ENCODE assay signal across 9 mouse cellular contexts in genomic region chr5:66090037-66090436, GRCm38 (mm10).
A peak's percentile ranks its signal among the peaks of the same experiment; 100 is the strongest.
DNase-seq lines count a peak whose midpoint lies in the region; ATAC-seq and TF ChIP-seq lines count a peak whose summit lies in the region.
"Had no signal": no experiment of that assay in that cellular context is flagged by ENCODE, and none has a peak within 500 bp of the region (broad histone marks: within the 10 kb centered on the region; RNA-seq: fewer than 3 reads in every experiment).

No protein-coding gene starts in this region.

- no peaks in the 10 kb centered on the region for H3K9me3 ChIP-seq in lung, postnatal 0 days (ENCODE audit: low read length)
- no peaks in the 10 kb centered on the region for H3K9me3 ChIP-seq in embryonic facial prominence, embryonic 10.5 days

- DNase-seq in adrenal gland, adult (ENCODE audit: inconsistent age in 2 of 2, low spot score in 1 of 2): peak; percentile 87 to 94
- no peak for DNase-seq in adrenal gland, adult 18-20 months (ENCODE audit: low spot score in 2 of 2)
- peak; percentile 71 for DNase-seq in lung, postnatal 0 days (ENCODE audit: low spot score)
- no peak for DNase-seq in lung, postnatal 25 days (ENCODE audit: low spot score)
- no peak for DNase-seq in embryonic facial prominence, embryonic 10.5 days (ENCODE audit: low spot score)
- no peak for DNase-seq in urinary bladder, postnatal 10 days (ENCODE audit: low spot score)
- no peak for DNase-seq in left cerebral cortex, adult 18-20 months (ENCODE audit: low spot score in 2 of 2)
- DNase-seq: layer of hippocampus, postnatal 36 days had no signal

- ATAC-seq in lung, postnatal 0 days: peak; percentile 53
- peak; percentile 53 for ATAC-seq in megakaryocyte-erythroid progenitor cell, adult 5-6 weeks (replicated peaks; ENCODE audit: low FRiP score, low TSS enrichment, poor library complexity, severe bottlenecking)

- no peak overlapping the region for H3K4me3 ChIP-seq in lung, postnatal 0 days (ENCODE audit: low read depth, low read length)
- H3K4me3 ChIP-seq in embryonic facial prominence, embryonic 10.5 days: no peak overlapping the region

- H3K4me1 ChIP-seq in lung, postnatal 0 days (ENCODE audit: insufficient read depth, low read depth, low read length): no peaks in the 10 kb centered on the region
- peaks cover 16% of the 10 kb centered on the region for H3K4me1 ChIP-seq in embryonic facial prominence, embryonic 10.5 days

- no peak overlapping the region for H3K9ac ChIP-seq in lung, postnatal 0 days (replicated peaks; ENCODE audit: low read depth)

- WGBS in lung, postnatal 0 days: 36% methylated on average over 9 of the region's 9 CpGs
- 70% methylated on average over 9 of the region's 9 CpGs for WGBS in embryonic facial prominence, embryonic 10.5 days

- no peak for TF ChIP-seq CTCF in lung, postnatal 0 days (IDR thresholded peaks at IDR 0.05)

- no peak overlapping the region for H3K4me2 ChIP-seq in lung, postnatal 0 days (replicated peaks; ENCODE audit: low read depth, low read length)

- H3K27ac ChIP-seq in lung, postnatal 0 days (ENCODE audit: low read length): 0 out of 2 replicates have a peak overlapping the region, but pooled peaks have one; percentile 21
- H3K27ac ChIP-seq in embryonic facial prominence, embryonic 10.5 days (replicated peaks): peak overlapping the region; percentile 30; the same call in 1 of the 2 replicates

- no peaks in the 10 kb centered on the region for H3K36me3 ChIP-seq in lung, postnatal 0 days (ENCODE audit: insufficient read depth, low read length)
- H3K36me3 ChIP-seq in embryonic facial prominence, embryonic 10.5 days (replicated peaks): no peaks in the 10 kb centered on the region

- no peaks in the 10 kb centered on the region for H3K27me3 ChIP-seq in lung, postnatal 0 days (replicated peaks; ENCODE audit: insufficient read depth, low read length)
- no peaks in the 10 kb centered on the region for H3K27me3 ChIP-seq in embryonic facial prominence, embryonic 10.5 days (replicated peaks; ENCODE audit: low read depth, poor library complexity, severe bottlenecking)

- no peak for TF ChIP-seq EP300 in lung, postnatal 0 days (IDR thresholded peaks at IDR 0.05)

Comparison
In these comparisons a context has a peak if more than half of its experiments do, and no peak if none do; other contexts are left out.
1. DNase-seq: peak in adrenal gland, adult (2 of 2) and lung, postnatal 0 days (single experiment); none in adrenal gland, adult 18-20 months (0 of 2), lung, postnatal 25 days (single experiment), embryonic facial prominence, embryonic 10.5 days (single experiment), urinary bladder, postnatal 10 days (single experiment) and left cerebral cortex, adult 18-20 months (0 of 2).